Mouse (Mus musculus): ENCODE measurements around the gene Plekhf1. TPM values are rescaled to one million over a fixed set of nuclear protein-coding genes. Genes with fewer than 3 reads are reported as not detected.

Plekhf1 gene
- total RNA-seq, 1 experiment from 2014 or later = 1.6 TPM

DNA sequence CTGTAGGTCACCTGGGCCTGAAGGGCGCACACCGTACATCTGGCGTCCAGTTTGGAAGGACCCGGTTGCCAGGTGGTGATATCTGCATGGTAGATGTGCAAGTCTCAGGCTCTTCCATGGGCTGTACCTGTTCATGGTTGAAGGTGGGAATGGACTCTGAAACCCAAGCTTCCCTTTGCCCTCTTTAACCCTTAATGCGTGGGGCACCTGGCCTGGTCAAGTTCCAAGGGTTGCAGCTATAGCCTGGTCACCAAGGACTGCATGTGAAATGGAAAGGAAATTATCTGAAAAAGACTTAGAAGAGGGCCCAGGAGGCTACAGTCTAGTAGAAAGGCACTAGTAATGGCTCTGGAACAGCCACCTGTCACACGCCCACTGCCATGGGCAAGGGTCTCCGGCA lies 7.0 kb downstream of the Plekhf1 start:
- no peak for ATAC-seq (replicated peaks; ENCODE audit: insufficient number of reproducible peaks, low FRiP score, low TSS enrichment, poor library complexity, severe bottlenecking)

DNA sequence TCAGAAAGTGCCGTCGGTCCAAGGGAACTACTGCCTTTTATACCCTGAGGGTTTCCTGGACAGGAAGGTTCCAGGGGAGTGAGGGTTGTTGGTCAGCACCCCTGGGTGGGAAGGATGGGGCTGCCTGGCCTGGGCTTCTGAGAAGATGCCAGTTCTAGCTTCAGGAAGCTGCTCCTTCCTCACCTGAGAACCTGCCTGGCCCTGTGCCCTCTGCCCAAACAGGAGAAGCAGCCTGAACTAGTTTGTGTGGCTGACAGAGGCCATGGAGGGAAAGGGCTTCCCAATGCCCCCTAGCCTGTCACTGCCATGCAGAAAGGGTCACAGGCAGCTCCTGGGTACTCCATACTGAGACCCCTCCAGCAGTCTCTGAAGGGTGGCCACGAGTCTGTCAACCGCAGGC lies 8.3 kb downstream of the Plekhf1 start:
- ATAC-seq (replicated peaks; ENCODE audit: insufficient number of reproducible peaks, low FRiP score, low TSS enrichment, poor library complexity, severe bottlenecking) = no peak

DNA sequence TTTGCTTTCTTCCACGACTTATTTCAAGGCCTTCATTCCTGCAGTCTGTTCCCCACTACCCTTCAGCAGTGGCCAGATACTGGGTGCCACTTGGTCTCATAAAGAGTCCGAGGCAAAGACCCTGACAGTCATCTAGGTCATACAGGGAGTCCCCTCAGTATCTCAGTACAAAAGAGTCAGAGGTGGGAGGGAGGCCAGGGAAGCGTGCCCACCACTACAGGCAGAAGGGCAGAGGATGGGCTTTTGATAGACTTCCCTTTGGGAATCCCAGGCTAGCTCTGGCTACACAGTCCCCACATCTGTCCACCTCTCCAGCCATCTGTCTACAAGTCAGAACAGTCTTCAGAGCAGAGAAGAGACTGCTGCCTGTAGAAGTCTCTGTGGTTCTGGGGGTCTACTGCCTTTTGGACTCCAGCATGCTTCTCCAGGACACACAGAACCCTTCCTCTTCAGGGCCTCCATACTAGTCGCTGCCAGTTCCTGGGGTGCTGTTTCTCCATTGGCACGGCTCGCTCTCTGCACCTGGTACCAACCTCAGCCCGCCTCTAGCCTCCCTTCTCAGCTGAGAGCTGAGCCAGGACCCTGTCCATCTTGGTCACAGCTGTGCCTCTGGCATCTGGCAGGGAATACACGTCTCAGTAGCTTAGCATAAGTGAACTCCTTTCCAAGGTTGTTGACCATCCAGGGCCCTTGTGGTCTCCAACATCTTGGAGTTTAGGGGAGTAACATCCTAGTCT lies 9.0 kb downstream of the Plekhf1 start:
- ATAC-seq (replicated peaks; ENCODE audit: insufficient number of reproducible peaks, low FRiP score, low TSS enrichment, poor library complexity, severe bottlenecking) = no peak

GRCm38 (mm10) chr7:38217417-38218171 lies 10.2 kb downstream of the Plekhf1 start:
- no peak for ATAC-seq (replicated peaks; ENCODE audit: insufficient number of reproducible peaks, low FRiP score, low TSS enrichment, poor library complexity, severe bottlenecking)

- ATAC-seq (replicated peaks; ENCODE audit: insufficient number of reproducible peaks, low FRiP score, low TSS enrichment, poor library complexity, severe bottlenecking) = no peak
Observed at GRCm38 (mm10) chr7:38215697-38216096, 12.1 kb downstream of the Plekhf1 start.

GRCm38 (mm10) chr7:38215281-38215680 lies 12.5 kb downstream of the Plekhf1 start:
- ATAC-seq (replicated peaks; ENCODE audit: insufficient number of reproducible peaks, low FRiP score, low TSS enrichment, poor library complexity, severe bottlenecking) = peak; percentile 59

GRCm38 (mm10) chr7:38214473-38215214 lies 13.2 kb downstream of the Plekhf1 start:
- peak; percentile 77 for ATAC-seq (replicated peaks; ENCODE audit: insufficient number of reproducible peaks, low FRiP score, low TSS enrichment, poor library complexity, severe bottlenecking)

- no peak for ATAC-seq (replicated peaks; ENCODE audit: insufficient number of reproducible peaks, low FRiP score, low TSS enrichment, poor library complexity, severe bottlenecking)
Observed at GRCm38 (mm10) chr7:38212651-38213062, 15.2 kb downstream of the Plekhf1 start.

- no peak for ATAC-seq (replicated peaks; ENCODE audit: insufficient number of reproducible peaks, low FRiP score, low TSS enrichment, poor library complexity, severe bottlenecking)
Observed at GRCm38 (mm10) chr7:38209478-38210152, 18.2 kb downstream of the Plekhf1 start.

DNA sequence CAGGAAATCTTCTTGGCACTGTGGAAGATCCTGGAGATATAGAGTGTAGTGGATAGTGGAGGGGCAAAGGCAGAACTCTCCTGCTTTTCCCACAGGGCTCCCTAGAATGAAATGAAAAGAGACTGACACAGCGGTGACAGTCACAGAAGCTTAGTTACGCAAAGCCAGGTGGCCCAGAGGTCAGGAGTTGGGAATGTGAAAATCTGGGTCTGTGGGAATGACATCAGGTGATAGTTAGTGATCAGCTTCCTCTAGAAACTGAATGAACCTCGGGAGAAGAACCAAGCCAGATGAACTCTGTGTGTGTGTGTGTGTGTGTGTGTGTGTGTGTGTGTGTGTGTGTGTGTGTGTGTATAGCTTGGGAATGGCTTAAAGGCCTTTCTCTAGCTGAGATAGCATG lies 18.8 kb downstream of the Plekhf1 start:
- no peak for ATAC-seq (replicated peaks; ENCODE audit: insufficient number of reproducible peaks, low FRiP score, low TSS enrichment, poor library complexity, severe bottlenecking)

DNA sequence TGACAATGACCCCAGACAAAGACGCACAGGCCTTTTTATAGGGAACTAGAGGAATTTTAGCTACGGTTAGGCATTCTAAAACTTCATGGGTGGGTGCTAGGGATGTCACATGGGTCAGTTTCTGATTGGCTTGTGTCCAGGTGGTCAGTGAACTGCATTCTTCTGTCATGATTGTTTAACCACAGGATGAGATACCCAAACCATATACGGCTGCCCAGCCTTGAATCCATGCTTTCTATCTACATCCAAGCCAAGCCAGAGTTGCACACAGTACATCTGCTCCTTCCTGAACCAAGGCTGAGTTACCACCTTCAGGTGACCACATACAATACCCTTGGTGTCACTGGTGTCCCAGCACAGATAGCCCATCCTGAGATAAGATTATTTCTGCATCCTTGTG lies 21.3 kb downstream of the Plekhf1 start:
- no peak for ATAC-seq (replicated peaks; ENCODE audit: insufficient number of reproducible peaks, low FRiP score, low TSS enrichment, poor library complexity, severe bottlenecking)

GRCm38 (mm10) chr7:38205801-38206200 lies 22.0 kb downstream of the Plekhf1 start:
- no peak for ATAC-seq (replicated peaks; ENCODE audit: insufficient number of reproducible peaks, low FRiP score, low TSS enrichment, poor library complexity, severe bottlenecking)

DNA sequence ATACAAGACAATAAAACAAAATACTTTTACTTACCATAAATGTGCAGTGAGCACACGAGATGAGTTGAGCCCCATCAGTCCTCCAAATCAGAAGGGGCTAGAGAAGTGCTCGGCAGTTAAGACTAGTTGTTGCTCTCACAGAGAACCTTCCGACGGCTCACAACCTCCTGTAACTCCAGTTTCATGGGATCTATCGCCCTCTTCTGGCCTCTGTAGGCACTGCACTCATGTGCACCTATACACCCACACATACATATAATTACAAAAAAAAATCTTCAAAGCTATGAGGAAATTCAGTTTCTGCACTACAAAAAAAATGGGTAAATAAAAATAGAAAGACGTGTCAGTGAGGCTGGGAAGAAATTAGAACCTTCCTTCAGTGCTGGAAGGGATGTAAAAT lies 23.5 kb downstream of the Plekhf1 start:
- no peak for ATAC-seq (replicated peaks; ENCODE audit: insufficient number of reproducible peaks, low FRiP score, low TSS enrichment, poor library complexity, severe bottlenecking)

DNA sequence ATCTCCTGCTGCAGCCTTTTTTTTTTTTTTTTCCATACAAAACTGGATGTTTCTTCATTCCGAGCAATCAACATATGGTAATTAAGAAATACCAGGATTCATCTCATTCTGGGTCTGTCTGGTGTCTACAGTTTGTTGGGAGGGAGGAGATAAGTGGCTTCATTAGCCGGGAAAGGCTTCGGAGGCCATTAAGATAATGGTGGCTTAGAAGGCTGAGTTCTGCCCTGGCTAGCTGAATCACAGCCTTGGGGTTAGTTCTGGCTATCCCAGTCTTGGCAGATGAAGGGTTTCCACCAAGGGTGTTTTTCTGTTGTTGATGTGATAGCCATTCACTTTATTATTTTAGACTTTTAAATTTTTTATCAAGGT lies 26.5 kb downstream of the Plekhf1 start:
- no peak for ATAC-seq (replicated peaks; ENCODE audit: insufficient number of reproducible peaks, low FRiP score, low TSS enrichment, poor library complexity, severe bottlenecking)

DNA sequence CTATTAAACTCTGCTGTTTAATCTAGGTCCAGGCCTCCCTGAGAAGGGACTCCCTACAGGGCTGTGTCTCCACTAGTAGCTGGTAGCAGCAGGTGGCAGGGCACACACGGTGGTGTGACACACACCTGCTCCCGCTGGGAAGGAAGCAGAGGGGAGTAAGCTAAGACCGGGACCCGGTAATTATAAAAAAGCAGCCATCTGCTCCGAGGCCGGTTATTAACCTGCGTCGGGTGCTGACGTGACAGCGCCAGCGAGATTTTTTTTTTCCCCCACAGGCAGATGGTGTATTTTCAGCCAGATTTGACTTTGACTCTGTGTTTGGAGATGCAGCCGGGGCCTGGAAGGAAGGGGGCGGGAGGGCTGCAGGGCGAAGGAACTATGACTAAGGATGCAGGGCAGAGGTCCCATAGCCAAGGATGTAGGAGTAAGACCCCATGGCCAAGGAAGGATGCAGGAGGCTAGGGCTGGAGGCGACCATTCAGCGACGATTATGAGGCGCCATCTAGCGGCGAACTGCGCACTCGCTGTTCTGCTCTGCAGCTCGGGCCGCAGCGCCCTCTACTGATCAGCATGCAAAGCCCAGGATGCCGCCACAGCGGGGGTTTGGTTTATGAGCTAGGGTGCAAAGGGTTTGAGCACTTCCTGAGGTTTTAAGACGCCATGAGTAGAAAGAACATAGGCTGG lies 27.1 kb downstream of the Plekhf1 start:
- ATAC-seq (replicated peaks; ENCODE audit: insufficient number of reproducible peaks, low FRiP score, low TSS enrichment, poor library complexity, severe bottlenecking) = peak; percentile 97

DNA sequence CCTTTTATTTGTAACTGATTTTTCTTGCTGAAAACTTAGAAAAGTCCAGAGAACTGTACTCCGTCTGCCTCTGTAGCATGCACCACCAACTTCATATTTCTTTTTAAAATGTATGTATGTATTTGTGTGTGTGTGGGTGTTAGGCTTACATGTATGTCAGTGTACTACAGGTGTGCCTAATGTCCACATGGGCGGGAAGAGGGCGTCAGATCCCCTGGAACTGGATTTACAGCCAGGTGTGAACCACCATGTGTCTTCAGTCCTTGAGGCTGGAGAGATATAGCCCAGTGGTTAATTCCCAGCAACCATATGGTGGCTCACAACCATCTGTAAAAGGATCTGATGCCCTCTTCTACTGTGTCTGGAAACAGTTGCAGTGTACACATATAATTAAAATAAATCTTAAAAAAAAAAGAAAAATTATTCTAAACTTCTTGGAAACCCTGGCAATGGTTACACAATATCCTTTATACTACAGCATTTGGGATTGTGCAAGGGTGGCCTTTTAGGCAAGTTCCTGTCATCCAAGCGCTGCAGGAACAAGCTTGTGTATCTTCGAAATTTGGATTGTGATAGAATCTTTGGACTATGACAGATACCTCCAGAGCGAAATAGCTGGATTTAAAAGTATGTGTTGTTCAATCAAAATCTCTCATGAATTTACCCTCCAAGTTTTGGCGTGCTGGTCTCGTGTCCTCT lies 27.8 kb downstream of the Plekhf1 start:
- no peak for ATAC-seq (replicated peaks; ENCODE audit: insufficient number of reproducible peaks, low FRiP score, low TSS enrichment, poor library complexity, severe bottlenecking)

DNA sequence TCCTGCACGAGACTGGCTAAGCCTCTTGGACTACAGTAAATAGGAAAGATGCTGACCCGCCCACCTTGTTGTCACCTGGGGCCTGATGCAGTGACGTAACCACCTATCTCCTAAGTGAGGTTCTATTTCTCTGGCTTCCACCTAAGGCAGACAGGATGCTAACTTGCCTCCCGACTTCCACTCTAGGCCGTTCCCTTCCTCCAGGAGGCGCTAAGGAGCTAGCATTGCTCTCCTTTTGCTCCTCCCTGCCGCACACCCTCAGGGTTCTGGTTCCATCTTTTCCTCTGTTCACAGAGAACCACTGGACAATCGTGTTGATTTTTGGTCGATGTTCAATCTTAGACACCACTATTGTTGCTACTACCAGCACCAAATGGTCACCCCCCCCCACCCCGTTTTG lies 36.2 kb downstream of the Plekhf1 start:
- ATAC-seq (replicated peaks; ENCODE audit: insufficient number of reproducible peaks, low FRiP score, low TSS enrichment, poor library complexity, severe bottlenecking) = no peak

DNA sequence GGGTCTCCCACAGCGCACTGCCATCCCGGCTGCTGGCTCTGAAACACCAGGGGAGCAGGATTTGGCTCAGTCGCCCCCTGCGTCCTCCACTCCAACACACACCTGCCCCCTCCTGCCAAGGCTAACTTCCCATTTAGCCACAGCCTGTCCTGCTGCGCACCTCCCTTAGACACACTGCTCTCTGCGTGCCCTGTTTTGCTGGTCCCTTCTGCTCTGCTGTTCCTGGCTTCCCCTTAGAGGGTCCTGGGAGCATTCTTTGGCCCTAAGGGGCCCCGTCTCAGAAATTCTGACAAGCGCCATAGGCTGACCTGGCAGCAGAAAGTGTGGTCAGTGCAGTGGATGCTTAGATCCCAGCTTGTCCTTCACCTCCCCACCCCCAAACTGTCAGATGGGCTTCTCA lies 36.7 kb downstream of the Plekhf1 start:
- ATAC-seq (replicated peaks; ENCODE audit: insufficient number of reproducible peaks, low FRiP score, low TSS enrichment, poor library complexity, severe bottlenecking) = no peak
